Comparison of ENCODE assay signal across 8 mouse cellular contexts in the genomic region with DNA sequence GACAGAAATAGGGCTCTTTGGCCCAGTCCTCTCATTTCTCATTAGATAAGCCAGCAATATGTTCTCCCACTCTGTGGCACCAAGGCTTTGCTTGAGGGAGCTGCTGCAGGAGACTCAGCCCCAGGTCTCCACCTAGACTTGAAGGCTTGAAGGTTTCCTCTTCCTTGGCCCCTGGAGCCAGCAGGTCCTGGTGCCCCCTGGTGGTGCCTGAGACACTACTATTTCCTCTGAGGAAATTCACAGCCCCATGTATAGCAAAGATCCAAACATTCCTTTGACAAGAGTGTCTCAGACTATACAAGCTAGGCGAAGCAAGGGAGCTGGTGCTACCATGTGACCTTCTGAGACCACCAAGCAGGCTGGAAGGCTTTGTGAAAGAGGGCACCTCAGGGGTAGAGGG. TPM values are rescaled to one million over a fixed set of nuclear protein-coding genes. Genes with fewer than 3 reads are reported as not detected.
A peak's percentile ranks its signal among the peaks of the same experiment; 100 is the strongest.
DNase-seq lines count a peak whose midpoint lies in the region; ATAC-seq and TF ChIP-seq lines count a peak whose summit lies in the region.
"Had no signal": no experiment of that assay in that cellular context is flagged by ENCODE, and none has a peak within 500 bp of the region (broad histone marks: within the 10 kb centered on the region; RNA-seq: fewer than 3 reads in every experiment).

No protein-coding gene starts in this region.

- H3K4me3 ChIP-seq in liver, adult 2 months (ENCODE audit: insufficient read depth, low read depth, low read length) = no peak overlapping the region
- no peak overlapping the region for H3K4me3 ChIP-seq in liver, embryonic 12.5 days
- H3K4me3 ChIP-seq in liver, postnatal 0 days (ENCODE audit: low read depth, low read length) = no peak overlapping the region
- H3K4me3 ChIP-seq: midbrain, embryonic 12.5 days had no signal

- TF ChIP-seq CTCF in liver, adult 2 months (IDR thresholded peaks at IDR 0.05; ENCODE audit: low read depth, low read length) = peak; percentile 73
- peak; percentile 80 for TF ChIP-seq CTCF in liver, postnatal 0 days (IDR thresholded peaks at IDR 0.05; ENCODE audit: low read depth)

- ATAC-seq in liver, embryonic 12.5 days = no peak
- ATAC-seq in liver, postnatal 0 days = no peak

- H3K4me2 ChIP-seq in liver, embryonic 12.5 days = no peak overlapping the region
- no peak overlapping the region for H3K4me2 ChIP-seq in liver, postnatal 0 days (ENCODE audit: low read depth, low read length)
- H3K4me2 ChIP-seq: midbrain, embryonic 12.5 days had no signal

- intact Hi-C loops in heart, postnatal 36 days (cut with DNase I) = loop anchor here (1.0 kb wide), 2 partner anchors 205 to 258 kb away; no protein-coding TSS in a partner anchor

- no peaks in the 10 kb centered on the region for H3K27me3 ChIP-seq in liver, adult 2 months (ENCODE audit: control insufficient read depth, insufficient read depth, low read length)
- H3K27me3 ChIP-seq in liver, embryonic 12.5 days (replicated peaks) = peaks cover 52% of the 10 kb centered on the region; the same call in 1 of the 2 replicates
- 0 out of 2 replicates have a peak, but pooled peaks cover 3% of the 10 kb centered on the region for H3K27me3 ChIP-seq in liver, postnatal 0 days (ENCODE audit: insufficient read depth, low read length)

- no peak overlapping the region for H3K9ac ChIP-seq in liver, adult 2 months (ENCODE audit: low read depth, low read length)
- no peak overlapping the region for H3K9ac ChIP-seq in liver, embryonic 12.5 days
- no peak overlapping the region for H3K9ac ChIP-seq in liver, postnatal 0 days (replicated peaks)
- H3K9ac ChIP-seq: midbrain, embryonic 12.5 days had no signal

- H3K9me3 ChIP-seq in liver, embryonic 12.5 days (replicated peaks) = no peaks in the 10 kb centered on the region
- no peaks in the 10 kb centered on the region for H3K9me3 ChIP-seq in liver, postnatal 0 days (ENCODE audit: low read length)
- H3K9me3 ChIP-seq: midbrain, embryonic 12.5 days had no signal

- TF ChIP-seq POLR2A in liver, adult 2 months (IDR thresholded peaks at IDR 0.05; ENCODE audit: extremely low read depth, insufficient read depth, low read length) = no peak

- no peak for DNase-seq in liver, adult 2 months (ENCODE audit: extremely low read depth, low read depth, low spot score)
- DNase-seq in NIH3T3 (ENCODE audit: low read depth) = peak; percentile 76
- DNase-seq in c-Kit-positive CD71-positive TER-119-negative erythroid progenitor cells, embryonic 14.5 days (ENCODE audit: low read depth) = peak; percentile 49
- peak; percentile 28 to 62 for DNase-seq in heart, postnatal 36 days
- DNase-seq in liver, postnatal 0 days = peak; percentile 65
- peak; percentile 42 for DNase-seq in right cerebral cortex, postnatal 4 days

- H3K79me2 ChIP-seq in liver, adult 2 months (ENCODE audit: control insufficient read depth, insufficient read depth, low read length) = no peaks in the 10 kb centered on the region

- no peak for TF ChIP-seq EP300 in liver, postnatal 0 days (IDR thresholded peaks at IDR 0.05; ENCODE audit: low read depth)

- H3K36me3 ChIP-seq in liver, adult 2 months (ENCODE audit: control insufficient read depth, insufficient read depth, low read length) = no peaks in the 10 kb centered on the region
- H3K36me3 ChIP-seq in liver, embryonic 12.5 days = no peaks in the 10 kb centered on the region
- no peaks in the 10 kb centered on the region for H3K36me3 ChIP-seq in liver, postnatal 0 days (replicated peaks; ENCODE audit: insufficient read depth, low read length)
- H3K36me3 ChIP-seq: midbrain, embryonic 12.5 days had no signal

- 35% methylated on average over 1 of the region's 1 CpGs for WGBS in liver, adult 2 months
- WGBS in liver, embryonic 12.5 days (ENCODE audit: insufficient replicate concordance) = 11% methylated on average over 1 of the region's 1 CpGs
- 17% methylated on average over 1 of the region's 1 CpGs for WGBS in liver, postnatal 0 days (ENCODE audit: insufficient replicate concordance)

- no peak overlapping the region for H3K27ac ChIP-seq in liver, adult 2 months (replicated peaks; ENCODE audit: insufficient read depth, low read depth, low read length)
- no peak overlapping the region for H3K27ac ChIP-seq in liver, embryonic 12.5 days
- no peak overlapping the region for H3K27ac ChIP-seq in liver, postnatal 0 days (ENCODE audit: low read depth)
- H3K27ac ChIP-seq: midbrain, embryonic 12.5 days had no signal

- no peaks in the 10 kb centered on the region for H3K4me1 ChIP-seq in liver, adult 2 months (ENCODE audit: control insufficient read depth, insufficient read depth, low read length)
- peaks cover 39% of the 10 kb centered on the region for H3K4me1 ChIP-seq in liver, embryonic 12.5 days
- no peaks in the 10 kb centered on the region for H3K4me1 ChIP-seq in liver, postnatal 0 days (ENCODE audit: insufficient read depth)

RNA-seq across cellular contexts. Expression of a gene that starts 22.2 kb away (rescaled TPM):
- total RNA-seq in liver, adult 2 months (2014; rRNA removed) = 16.8 and 24.4 TPM in 2 replicates
- polyA plus RNA-seq in liver, adult 2 months (2012; rRNA removed) = 41.8 and 42.1 TPM in 2 replicates
- 53.7 and 57.8 TPM in 2 replicates for polyA plus RNA-seq in liver, embryonic 12.5 days (2016; fragmentation: Nextera tagmentation; extraction: Ambion mirVana)
- 10 to 100 TPM; 89.9 to 91.4 TPM for total RNA-seq in heart, postnatal 36 days (2021)
- polyA plus RNA-seq in liver, postnatal 0 days (2015; fragmentation: Nextera tagmentation; extraction: Ambion mirVana) = 27.8 and 30.5 TPM in 2 replicates

RNA-seq across cellular contexts. Expression of a gene that starts 31.1 kb away (rescaled TPM):
- 13.3 and 13.4 TPM in 2 replicates for total RNA-seq in liver, adult 2 months (2014; rRNA removed)
- 26.1 and 31.0 TPM in 2 replicates for polyA plus RNA-seq in liver, adult 2 months (2012; rRNA removed)
- 55.5 and 55.9 TPM in 2 replicates for polyA plus RNA-seq in liver, embryonic 12.5 days (2016; fragmentation: Nextera tagmentation; extraction: Ambion mirVana)
- 10 to 100 TPM; 33.7 to 36.0 TPM for total RNA-seq in heart, postnatal 36 days (2021)
- polyA plus RNA-seq in liver, postnatal 0 days (2015; fragmentation: Nextera tagmentation; extraction: Ambion mirVana) = 17.3 and 18.7 TPM in 2 replicates
